Mouse (Mus musculus) T-helper 1 cell (primary cell): Measurements from ENCODE around the gene Zyx.

Experiments used
- in situ Hi-C: fragments of 300-600 bp; cut with MboI, MseI; formaldehyde crosslinking; loops from one replicate; pipeline ENCODE4 v1.15.1; 2025; ENCODE audit warnings: high pct_unique_total_duplicates

Gene Zyx

GRCm38 (mm10) chr6:42395960-42396809, 46.8 kb downstream of the Zyx start:
- in situ Hi-C loops = no loop called here

GRCm38 (mm10) chr6:42397041-42397657, 47.7 kb downstream of the Zyx start:
- in situ Hi-C loops = no loop called here

- in situ Hi-C loops = no loop called here
Measured at GRCm38 (mm10) chr6:42398285-42398684, 48.9 kb downstream of the Zyx start.

GRCm38 (mm10) chr6:42398998-42399397, 49.6 kb downstream of the Zyx start:
- in situ Hi-C loops = no loop called here

GRCm38 (mm10) chr6:42399938-42400337, 50.5 kb downstream of the Zyx start, which contains the start of gene Tas2r143:
Tas2r143 (plus strand) TSS chr6:42400238.
- in situ Hi-C loops = no loop called here

GRCm38 (mm10) chr6:42405134-42405533, 55.7 kb downstream of the Zyx start, which contains the start of gene Tas2r135:
Tas2r135 (plus strand) TSS chr6:42405434.
- in situ Hi-C loops = no loop called here
